Mouse (Mus musculus): ENCODE measurements around the gene Prlr. TPM values are rescaled to one million over a fixed set of nuclear protein-coding genes. Genes with fewer than 3 reads are reported as not detected.

Gene Prlr
- total and polyA plus RNA-seq, 2 experiments from 2014 or later, result 1.9 to 3.7 TPM

- H3K4me2 ChIP-seq (ENCODE audit: low read depth), result no peak within 1 kb of the TSS
- 81% methylated on average over 9 of the region's 9 CpGs for WGBS
- H3K27ac ChIP-seq (ENCODE audit: low read depth, low read length), result no peak within 1 kb of the TSS
- H3K36me3 ChIP-seq (ENCODE audit: insufficient read depth), result no peaks in the 10 kb centered on the region
- no peak within 1 kb of the TSS for H3K9ac ChIP-seq
- TF ChIP-seq CTCF (IDR thresholded peaks at IDR 0.05; ENCODE audit: low read depth), result no peak
- ATAC-seq (no peak), DNase-seq (no peak)
- H3K4me1 ChIP-seq (ENCODE audit: insufficient read depth), result no peaks in the 10 kb centered on the region
- no peaks in the 10 kb centered on the region for H3K27me3 ChIP-seq (ENCODE audit: insufficient read depth, low read length)
- no peaks in the 10 kb centered on the region for H3K9me3 ChIP-seq (ENCODE audit: low read length)
- H3K4me3 ChIP-seq (ENCODE audit: low read depth, low read length), result no peak within 1 kb of the TSS
Observed at GRCm38 (mm10) chr15:10358039-10358948, 181.3 kb downstream of the Prlr start, which contains the start of gene Agxt2. TSS of gene Agxt2 (plus strand) at chr15:10358532.

- no peaks in the 10 kb centered on the region for H3K4me1 ChIP-seq (ENCODE audit: insufficient read depth)
- DNase-seq (no peak), ATAC-seq (no peak)
- H3K9ac ChIP-seq, result no peak overlapping the region
- no peaks in the 10 kb centered on the region for H3K36me3 ChIP-seq (ENCODE audit: insufficient read depth)
- TF ChIP-seq CTCF (IDR thresholded peaks at IDR 0.05; ENCODE audit: low read depth), result no peak
- no peak overlapping the region for H3K4me2 ChIP-seq (ENCODE audit: low read depth)
- no peaks in the 10 kb centered on the region for H3K27me3 ChIP-seq (ENCODE audit: insufficient read depth, low read length)
- H3K9me3 ChIP-seq (ENCODE audit: low read length), result no peaks in the 10 kb centered on the region
- H3K4me3 ChIP-seq (ENCODE audit: low read depth, low read length), result no peak overlapping the region
- 96% methylated on average over 2 of the region's 2 CpGs for WGBS
- no peak overlapping the region for H3K27ac ChIP-seq (ENCODE audit: low read depth, low read length)
Observed at GRCm38 (mm10) chr15:10366331-10366730, 189.3 kb downstream of the Prlr start.

GRCm38 (mm10) chr15:10375404-10375803 is 198.4 kb downstream of the Prlr start:
- Histone ChIP-seq H3K4me2 (ENCODE audit: low read depth) (no peak overlapping the region), H3K27ac (ENCODE audit: low read depth, low read length) (no peak overlapping the region), H3K36me3 (ENCODE audit: insufficient read depth) (no peaks in the 10 kb centered on the region), H3K9me3 (ENCODE audit: low read length) (no peaks in the 10 kb centered on the region), H3K9ac (no peak overlapping the region), H3K4me1 (ENCODE audit: insufficient read depth) (no peaks in the 10 kb centered on the region), H3K27me3 (ENCODE audit: insufficient read depth, low read length) (no peaks in the 10 kb centered on the region), H3K4me3 (ENCODE audit: low read depth, low read length) (no peak overlapping the region)
- 87% methylated on average over 3 of the region's 3 CpGs for WGBS
- ATAC-seq (no peak), DNase-seq (no peak)
- TF ChIP-seq CTCF (IDR thresholded peaks at IDR 0.05; ENCODE audit: low read depth), result no peak

- Histone ChIP-seq H3K4me3 (ENCODE audit: low read depth, low read length) (no peak overlapping the region), H3K27me3 (ENCODE audit: insufficient read depth, low read length) (no peaks in the 10 kb centered on the region), H3K9me3 (ENCODE audit: low read length) (no peaks in the 10 kb centered on the region), H3K9ac (no peak overlapping the region), H3K27ac (ENCODE audit: low read depth, low read length) (no peak overlapping the region), H3K4me2 (ENCODE audit: low read depth) (no peak overlapping the region), H3K4me1 (ENCODE audit: insufficient read depth) (no peaks in the 10 kb centered on the region), H3K36me3 (ENCODE audit: insufficient read depth) (no peaks in the 10 kb centered on the region)
- WGBS, result 83% methylated on average over 4 of the region's 4 CpGs
- no peak for TF ChIP-seq CTCF (IDR thresholded peaks at IDR 0.05; ENCODE audit: low read depth)
- DNase-seq (no peak), ATAC-seq (no peak)
Observed at GRCm38 (mm10) chr15:10378338-10378959, 201.4 kb downstream of the Prlr start.

GRCm38 (mm10) chr15:10379757-10380458 is 202.9 kb downstream of the Prlr start:
- TF ChIP-seq CTCF (IDR thresholded peaks at IDR 0.05; ENCODE audit: low read depth), result no peak
- Histone ChIP-seq H3K36me3 (ENCODE audit: insufficient read depth) (no peaks in the 10 kb centered on the region), H3K9me3 (ENCODE audit: low read length) (no peaks in the 10 kb centered on the region), H3K4me2 (ENCODE audit: low read depth) (no peak overlapping the region), H3K27me3 (ENCODE audit: insufficient read depth, low read length) (no peaks in the 10 kb centered on the region), H3K9ac (no peak overlapping the region), H3K27ac (ENCODE audit: low read depth, low read length) (no peak overlapping the region), H3K4me3 (ENCODE audit: low read depth, low read length) (no peak overlapping the region), H3K4me1 (ENCODE audit: insufficient read depth) (no peaks in the 10 kb centered on the region)
- ATAC-seq (no peak), DNase-seq (no peak)
- 93% methylated on average over 3 of the region's 3 CpGs for WGBS

GRCm38 (mm10) chr15:10387263-10387662 is 210.2 kb downstream of the Prlr start:
- Histone ChIP-seq H3K9ac (no peak overlapping the region), H3K36me3 (ENCODE audit: insufficient read depth) (no peaks in the 10 kb centered on the region), H3K4me1 (ENCODE audit: insufficient read depth) (no peaks in the 10 kb centered on the region), H3K4me3 (ENCODE audit: low read depth, low read length) (no peak overlapping the region), H3K27ac (ENCODE audit: low read depth, low read length) (no peak overlapping the region), H3K4me2 (ENCODE audit: low read depth) (no peak overlapping the region), H3K27me3 (ENCODE audit: insufficient read depth, low read length) (no peaks in the 10 kb centered on the region), H3K9me3 (ENCODE audit: low read length) (no peaks in the 10 kb centered on the region)
- no peak for TF ChIP-seq CTCF (IDR thresholded peaks at IDR 0.05; ENCODE audit: low read depth)
- ATAC-seq, result no peak
- DNase-seq, result no peak
- WGBS, result 85% methylated on average over 2 of the region's 2 CpGs

Other genes with a start within 250 kb of the Prlr start
- not detected in 2 replicates for gene Gm21973, start 148.1 kb downstream of the Prlr start, total RNA-seq (2014; rRNA removed)
- not detected in 2 replicates for gene Gm21973, start 148.1 kb downstream of the Prlr start, polyA plus RNA-seq (2015; fragmentation: Nextera tagmentation; extraction: Ambion mirVana)
- gene Agxt2, start 181.3 kb downstream of the Prlr start, total RNA-seq (2014; rRNA removed), result not detected in 2 replicates
- not detected in 2 replicates for gene Agxt2, start 181.3 kb downstream of the Prlr start, polyA plus RNA-seq (2015; fragmentation: Nextera tagmentation; extraction: Ambion mirVana)